Mouse (Mus musculus): Measurements from ENCODE around the gene Csrp2. TPM values are rescaled to one million over a fixed set of nuclear protein-coding genes. Genes with fewer than 3 reads are reported as not detected.

Gene Csrp2
- total RNA-seq (2014; fragmentation: Nextera tagmentation) (38.3 and 53.6 TPM in 2 replicates), total RNA-seq (2017) (85.8 and 119 TPM in 2 replicates)

DNA sequence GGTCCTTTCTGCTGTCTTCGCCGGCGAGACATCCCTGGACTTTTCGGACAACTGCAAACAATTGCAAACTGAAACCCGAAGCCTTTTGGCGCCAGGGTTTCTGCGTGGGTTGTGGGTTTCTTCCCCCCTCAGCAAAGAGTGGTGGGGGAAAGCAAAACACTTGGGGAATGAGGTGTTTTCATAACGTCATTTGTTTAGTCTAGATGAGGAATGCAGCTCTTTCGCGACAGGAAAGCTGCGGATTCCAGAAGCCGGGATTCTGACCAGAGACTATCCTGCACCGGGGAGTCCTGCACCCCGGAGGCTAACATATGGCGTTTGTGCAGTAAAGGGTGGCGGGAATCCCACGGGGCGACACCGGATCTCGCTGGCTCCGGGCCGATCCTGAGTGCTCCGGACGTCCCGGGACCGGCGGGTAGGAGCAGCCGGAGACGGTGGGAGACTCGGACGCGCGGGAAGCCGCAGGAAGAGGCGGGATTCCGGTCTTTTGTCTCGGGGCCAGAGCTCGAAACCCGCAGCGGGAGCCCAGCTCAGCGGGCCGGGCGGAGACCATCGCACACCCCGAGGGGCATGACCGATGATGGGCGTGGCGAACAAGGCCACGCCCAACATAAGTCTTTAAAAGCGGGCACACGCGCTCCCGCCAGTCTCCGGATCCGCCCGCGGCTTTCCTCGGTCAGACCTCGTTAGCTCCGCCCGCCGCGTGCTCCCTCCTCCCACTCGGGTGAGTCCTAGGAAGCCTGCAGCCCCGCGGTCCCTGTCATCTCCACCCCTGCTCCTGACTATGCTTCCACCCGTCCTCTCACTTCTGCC is at the start of gene Csrp2:
TSS of gene Csrp2 (plus strand) at position 259 of the 813 bp plus-strand sequence.
- ATAC-seq (replicated peaks; ENCODE audit: poor library complexity, severe bottlenecking), result peak; percentile 83

DNA sequence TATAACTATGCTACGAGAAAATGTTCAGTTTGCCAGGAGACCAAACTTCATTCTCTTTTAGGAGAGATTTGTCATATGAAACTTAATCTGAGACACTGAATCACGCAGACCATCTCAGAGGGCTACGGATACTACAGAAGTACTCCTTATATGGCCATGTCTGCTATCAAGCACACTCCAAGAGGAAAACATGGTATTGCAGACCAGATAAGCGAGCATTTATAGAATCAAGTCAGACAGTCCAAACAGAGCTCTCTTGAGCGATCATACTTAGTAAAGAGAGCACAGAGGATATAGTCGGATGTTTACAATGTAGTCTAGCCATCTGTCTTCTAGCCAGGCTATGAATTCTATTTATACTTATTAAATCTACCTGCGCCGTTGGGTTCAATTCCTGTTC is 44.7 kb upstream of the Csrp2 start:
- ATAC-seq (replicated peaks; ENCODE audit: poor library complexity, severe bottlenecking), result no peak

DNA sequence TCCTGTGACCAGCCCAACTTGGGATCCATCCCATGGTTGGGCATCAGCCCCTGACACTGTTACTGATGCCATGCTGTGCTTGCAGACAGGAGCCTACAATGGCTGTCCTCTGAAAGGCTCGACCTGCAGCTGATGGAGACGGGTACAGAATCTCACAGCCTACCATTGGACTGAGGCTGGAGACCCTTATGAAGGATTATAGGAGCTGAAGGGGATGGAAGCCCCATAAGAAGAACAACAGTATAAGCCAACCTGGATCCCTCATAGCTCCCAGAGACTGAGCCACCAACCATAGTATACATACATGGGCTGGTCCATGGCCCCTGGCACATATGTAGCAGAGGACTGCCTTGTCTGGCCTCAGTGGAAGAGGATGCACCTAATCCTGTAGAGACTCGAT is 42.6 kb upstream of the Csrp2 start:
- no peak for ATAC-seq (replicated peaks; ENCODE audit: poor library complexity, severe bottlenecking)

DNA sequence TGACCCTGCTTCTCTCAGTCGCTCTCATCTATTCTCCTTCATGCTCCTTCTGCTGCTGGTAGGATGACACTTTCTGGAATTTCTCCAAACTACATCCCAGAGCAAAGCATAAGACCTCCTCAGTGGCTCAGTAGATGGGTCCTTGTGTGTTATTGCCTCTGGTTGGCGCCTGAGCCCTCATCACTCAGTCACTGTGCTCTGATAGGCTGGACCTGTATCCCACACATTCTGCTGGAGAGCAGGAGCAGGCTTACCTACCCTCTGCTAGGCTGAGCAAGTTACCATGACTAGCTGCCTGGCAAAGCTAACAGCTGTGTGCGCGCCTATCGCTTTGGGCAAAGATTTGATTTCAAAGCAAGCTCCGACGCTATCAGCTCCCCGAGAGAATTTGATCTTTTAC is 41.7 kb upstream of the Csrp2 start:
- ATAC-seq (replicated peaks; ENCODE audit: poor library complexity, severe bottlenecking), result no peak

DNA sequence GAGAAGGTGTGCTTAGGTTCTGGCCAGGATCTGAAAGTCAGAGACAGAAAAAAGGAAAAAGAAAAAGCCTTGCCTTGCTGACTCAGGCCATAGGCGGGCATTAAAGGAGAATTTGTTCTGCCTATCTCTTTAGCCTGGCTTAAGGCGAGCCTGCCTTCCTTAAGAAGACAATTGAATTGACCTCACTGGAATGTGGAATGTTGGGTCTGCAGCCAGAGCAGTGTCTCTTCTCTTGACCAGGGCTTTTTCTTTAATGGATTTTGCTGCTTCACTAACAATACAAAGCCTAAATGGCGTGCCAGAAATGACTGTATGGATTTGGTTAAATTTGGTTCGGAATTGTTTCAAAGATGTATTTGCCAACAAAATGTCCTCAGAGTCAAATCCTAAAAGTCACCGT is 40.9 kb upstream of the Csrp2 start:
- ATAC-seq (replicated peaks; ENCODE audit: poor library complexity, severe bottlenecking), result no peak

DNA sequence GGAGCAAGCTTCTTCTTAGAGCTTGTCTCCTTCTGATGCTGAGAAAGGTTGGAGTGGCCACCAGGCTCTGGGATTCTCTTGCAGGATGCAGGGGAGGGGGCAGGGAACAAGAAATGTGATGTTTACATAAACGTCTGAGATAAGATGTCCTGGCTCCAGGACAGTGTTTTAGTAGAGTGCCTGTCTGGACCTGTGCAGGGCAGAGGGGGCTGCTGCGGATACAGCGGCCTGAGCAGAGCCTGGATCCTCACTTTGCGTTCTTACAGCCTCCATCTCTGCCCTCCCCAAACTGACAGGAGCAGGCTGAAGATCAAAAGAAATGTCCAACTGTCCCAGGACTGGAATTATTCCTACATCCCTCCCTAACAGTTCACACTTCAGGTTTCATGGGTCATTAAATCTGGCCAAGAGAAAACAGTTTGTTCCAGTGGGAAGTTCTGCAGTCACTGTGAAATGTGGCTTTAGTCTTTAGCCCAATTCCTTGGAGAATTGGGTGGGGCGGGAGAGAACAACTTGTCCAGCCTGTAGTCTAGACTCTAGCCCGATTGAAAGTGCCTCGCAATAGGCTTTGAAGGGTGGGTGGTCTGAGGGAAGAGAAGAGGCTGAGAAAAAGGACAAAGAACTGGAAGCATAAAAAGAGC is 40.0 kb upstream of the Csrp2 start:
- no peak for ATAC-seq (replicated peaks; ENCODE audit: poor library complexity, severe bottlenecking)

DNA sequence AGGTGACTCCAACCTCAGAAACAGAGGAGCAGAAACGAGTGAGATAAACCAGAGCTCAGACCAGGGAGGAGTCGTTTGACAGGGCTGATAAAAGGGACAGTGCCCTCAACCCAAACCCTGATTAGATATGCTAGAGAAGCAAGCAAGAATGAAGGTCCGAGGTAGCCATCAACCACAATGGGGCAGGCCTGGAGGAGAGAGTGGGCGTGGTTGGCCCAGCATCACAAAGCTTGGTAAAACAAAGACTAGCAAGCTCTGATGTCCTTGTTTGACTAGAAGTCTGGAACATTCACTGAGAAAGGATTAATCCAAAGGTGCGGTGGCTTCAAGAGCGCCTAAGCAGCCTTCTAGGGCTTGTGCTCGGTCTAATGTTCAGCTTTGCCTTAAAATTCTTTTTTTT is 38.2 kb upstream of the Csrp2 start:
- ATAC-seq (replicated peaks; ENCODE audit: poor library complexity, severe bottlenecking), result no peak

DNA sequence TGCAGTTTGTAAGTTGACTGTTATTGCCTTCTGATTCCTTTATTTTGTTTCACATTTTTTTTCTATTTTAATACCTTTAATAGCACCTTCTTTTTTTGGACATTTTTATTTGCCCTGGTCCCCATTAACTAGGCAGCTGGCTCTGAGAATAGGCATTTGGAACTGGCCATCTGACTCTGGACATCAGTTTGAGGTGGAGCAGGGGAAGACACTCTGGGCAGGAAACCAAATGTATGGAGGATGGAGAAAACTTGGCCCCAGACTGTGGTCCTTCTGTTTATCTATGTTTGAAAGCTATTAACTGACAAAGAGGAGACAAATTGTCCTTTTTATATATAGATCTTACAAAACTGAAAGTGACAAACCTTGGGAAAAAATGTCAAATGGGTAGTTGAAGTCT is 36.9 kb upstream of the Csrp2 start:
- ATAC-seq (replicated peaks; ENCODE audit: poor library complexity, severe bottlenecking), result no peak

DNA sequence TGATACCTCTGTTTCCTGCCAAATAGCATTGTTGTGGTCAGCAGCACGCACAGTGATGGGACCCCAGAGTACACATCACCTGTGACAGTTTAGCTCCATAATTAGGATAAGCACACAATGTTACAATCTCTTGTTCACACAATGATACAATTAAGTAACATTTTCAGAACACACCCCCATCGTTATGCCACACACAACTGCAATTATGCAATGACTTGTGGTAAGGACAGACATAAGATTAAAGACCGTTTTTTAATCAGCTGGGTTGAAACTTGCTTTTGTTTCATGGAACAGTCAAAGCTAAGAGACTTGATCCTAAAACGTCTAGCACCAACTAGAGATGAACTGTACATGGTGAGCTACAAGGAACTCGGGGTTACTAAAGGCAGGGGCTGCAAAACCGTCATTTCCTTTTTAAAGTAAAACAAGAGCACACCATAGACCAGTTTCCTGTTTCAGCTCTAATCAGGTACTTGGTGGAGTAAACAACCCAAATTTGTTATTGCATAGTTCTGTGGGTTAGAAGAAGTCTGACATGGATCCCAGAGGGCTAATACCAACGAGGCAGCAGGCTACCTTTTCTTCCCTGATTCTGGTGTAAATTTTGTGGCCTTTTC is 28.8 kb upstream of the Csrp2 start:
- ATAC-seq (replicated peaks; ENCODE audit: poor library complexity, severe bottlenecking), result peak; percentile 87

DNA sequence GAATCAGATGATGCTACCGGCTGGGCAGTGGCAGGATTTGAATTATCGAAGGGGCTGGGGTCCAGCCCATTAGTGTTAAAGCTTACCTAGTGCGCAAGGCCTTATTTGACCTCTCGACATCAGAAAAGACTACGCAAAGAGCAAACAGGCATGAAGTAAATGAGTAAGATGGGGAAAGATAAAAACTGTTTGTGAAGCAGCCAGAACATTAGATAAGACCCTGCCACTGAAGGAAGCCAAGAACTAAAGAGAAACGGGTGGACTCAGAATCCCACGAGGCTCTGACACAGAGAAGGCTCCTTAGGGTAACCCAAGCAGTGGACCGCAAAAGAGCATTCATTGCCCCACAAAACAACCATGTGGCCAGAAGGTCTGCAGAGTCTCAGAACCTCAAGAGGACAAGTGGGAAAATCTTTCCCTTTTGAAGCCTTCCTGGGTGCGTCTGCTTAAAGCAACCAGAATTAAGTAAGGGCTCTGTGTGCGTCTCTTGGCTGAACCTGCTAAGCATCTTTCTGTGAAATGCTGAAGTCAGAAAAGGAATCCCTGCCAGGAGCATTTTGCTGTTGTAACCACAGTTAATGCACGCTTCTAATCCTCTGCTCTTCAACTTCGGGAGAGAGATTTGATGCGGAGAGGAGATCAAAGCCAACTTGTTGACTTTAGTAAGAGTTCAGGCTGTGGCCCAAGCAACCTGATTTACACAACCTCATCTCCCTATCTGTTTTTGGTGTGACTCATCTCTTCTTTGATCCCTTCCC is 19.7 kb upstream of the Csrp2 start:
- no peak for ATAC-seq (replicated peaks; ENCODE audit: poor library complexity, severe bottlenecking)

DNA sequence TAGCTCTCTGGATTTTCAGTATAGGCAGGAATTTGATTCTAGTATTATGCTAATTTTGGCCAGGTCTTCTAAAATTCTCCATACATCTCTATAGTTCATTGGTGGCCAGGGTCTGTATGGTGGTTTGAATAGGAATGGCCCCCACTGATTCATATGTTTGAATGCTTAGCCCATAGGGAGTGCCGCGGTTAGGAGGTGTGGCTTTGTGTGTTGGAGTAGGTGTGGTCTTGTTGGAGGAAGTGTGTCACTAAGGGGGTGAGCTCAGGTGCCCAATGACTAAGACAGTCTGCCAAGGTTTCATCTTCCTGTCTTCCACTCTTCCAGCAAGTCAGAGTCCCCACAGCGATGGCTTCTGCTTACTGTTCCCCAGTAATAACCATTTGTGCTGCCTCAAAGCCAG is 15.7 kb upstream of the Csrp2 start:
- ATAC-seq (replicated peaks; ENCODE audit: poor library complexity, severe bottlenecking), result no peak

DNA sequence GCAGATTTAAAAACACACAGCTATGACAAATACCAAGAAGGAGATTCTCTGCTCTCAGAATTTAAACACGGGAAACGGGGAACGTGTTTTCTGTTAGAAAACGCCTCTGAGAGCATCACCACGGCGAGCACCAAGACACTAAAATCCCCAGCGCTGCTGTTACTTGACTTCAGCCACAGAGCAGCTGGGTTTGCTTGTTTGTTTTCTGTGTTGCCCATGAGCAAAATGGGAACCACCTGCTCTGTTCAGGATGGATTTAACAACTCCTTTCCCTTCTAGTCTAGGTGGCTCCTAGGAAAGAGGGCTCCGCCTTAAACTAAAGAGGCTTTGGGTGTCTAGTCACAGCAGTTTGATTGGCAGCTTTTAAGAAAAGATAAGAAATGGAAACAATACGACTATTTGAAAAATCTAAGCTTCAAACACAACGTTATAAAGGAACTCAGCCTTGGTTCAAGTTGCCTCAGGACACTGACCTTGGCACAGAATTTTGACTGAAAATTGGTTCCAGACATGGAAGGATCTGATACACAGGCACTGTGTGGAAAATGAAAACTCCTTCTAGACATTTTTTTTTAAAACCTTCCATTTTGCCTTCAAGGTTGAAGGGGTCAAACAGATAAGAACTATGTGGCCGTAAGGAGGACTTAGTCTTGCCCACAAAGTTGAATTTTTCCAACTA is 2.8 kb upstream of the Csrp2 start:
- ATAC-seq (replicated peaks; ENCODE audit: poor library complexity, severe bottlenecking), result no peak

DNA sequence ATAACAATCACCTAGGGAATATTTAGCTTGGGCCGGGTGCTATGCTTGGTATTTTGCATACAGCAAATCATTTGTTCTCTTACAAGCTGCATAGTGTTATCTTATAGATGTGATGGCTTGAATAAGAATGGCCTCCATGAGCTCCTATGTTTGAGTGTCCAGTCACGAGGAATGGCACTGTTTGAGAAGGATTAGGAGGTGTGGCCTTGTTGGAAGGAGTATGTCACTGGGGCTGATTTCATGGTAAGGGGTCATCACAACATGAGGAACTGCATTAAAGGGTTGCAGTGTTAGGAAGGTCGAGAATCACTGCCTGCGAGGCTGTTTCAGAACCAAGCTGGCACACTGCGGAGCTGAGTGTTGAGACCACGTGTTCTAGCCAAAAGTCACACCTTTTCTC is 2.1 kb upstream of the Csrp2 start:
- no peak for ATAC-seq (replicated peaks; ENCODE audit: poor library complexity, severe bottlenecking)

DNA sequence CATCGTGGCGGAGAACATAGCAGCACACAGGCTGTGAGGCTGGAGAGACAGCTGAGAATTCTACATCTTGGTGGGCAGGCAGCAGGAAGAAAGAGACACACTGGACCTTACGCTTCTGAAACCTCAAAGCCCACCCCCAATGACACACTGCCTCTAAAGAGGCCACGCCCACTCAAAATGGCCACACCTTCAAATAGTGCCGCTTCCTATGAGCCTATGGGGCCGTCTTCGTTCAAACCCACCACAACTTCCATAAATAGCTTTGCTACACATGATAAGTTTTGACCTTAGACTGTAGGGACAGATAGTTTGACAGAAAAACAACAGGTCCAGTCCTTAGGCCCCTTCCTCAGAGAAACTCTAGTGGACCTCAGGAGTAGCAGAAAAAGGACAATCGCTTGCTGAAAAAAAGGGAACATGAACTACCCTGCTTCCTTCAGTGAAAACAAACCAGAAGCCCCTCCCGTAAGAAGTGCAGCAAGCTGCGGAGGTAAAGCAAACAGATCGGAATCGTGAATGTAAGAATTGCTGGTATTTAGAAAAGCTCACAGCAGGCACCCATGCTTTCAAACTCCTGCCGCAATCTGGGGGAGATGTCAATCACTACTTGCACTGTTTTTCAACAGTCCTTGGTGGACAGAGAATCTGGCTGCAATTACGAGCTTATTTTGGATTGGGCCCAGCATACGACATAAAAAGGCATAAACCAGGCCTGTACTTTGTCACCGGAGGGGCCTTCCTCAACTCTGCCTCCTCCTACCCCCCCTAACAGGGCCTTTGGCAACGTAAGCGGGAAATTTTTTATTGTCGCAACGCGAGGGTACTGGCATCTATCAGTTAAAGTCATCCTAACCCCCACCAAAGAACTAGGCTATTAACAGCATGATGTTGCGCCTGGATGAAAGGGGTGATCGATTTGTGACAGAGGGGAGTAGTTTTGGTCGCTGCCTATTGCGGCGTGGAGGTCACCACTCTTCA is 886 bp upstream of the Csrp2 start:
- ATAC-seq (replicated peaks; ENCODE audit: poor library complexity, severe bottlenecking), result peak; percentile 55

DNA sequence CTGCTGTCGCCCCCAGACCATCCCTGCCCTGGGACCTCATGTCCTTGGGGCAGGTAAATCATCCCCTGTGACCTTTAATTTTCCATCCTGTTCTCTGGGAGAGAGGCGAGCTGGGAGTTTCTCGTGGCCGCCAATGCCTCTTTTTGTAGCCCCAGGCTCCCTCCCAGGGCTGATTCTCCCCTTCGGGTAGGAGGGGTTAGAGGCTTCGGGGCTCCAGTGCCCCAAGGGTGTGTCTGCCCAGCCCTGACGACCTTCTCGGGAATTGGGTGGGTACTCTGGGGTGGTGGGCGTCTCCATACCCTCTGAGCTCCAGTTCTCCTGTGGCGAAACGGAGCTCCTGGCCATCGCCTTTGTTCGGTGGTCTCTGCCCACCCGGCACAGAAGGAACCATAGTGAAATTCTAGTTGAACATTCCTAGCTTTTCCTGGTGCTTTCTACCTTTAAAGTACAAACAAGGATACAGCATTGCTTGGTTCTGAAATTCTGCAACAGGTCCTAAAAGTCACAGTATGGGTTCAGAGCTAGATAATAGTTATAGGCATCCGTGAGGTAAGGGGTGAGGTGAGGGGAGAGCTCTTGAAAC is 870 bp downstream of the Csrp2 start:
- ATAC-seq (replicated peaks; ENCODE audit: poor library complexity, severe bottlenecking), result peak; percentile 15

DNA sequence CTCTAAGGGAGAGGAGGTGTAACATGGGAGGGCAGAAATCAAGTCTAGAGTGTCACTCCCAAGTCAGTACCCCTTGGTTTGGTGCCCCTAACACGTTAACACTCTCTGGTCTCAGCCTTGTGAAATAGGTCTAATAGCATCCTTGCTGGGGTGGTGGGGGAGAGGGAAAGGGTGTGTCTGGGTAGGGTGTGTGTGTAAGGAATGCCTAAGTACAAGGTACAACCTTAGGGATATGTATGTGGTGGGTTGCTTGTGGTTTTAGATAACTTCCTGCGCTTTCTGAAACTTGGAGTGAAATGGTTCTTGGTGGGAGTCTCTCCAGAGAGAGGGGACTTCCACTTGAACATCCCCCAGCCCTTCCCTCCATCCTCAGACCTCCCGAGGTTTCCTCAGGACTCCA is 2.3 kb downstream of the Csrp2 start:
- ATAC-seq (replicated peaks; ENCODE audit: poor library complexity, severe bottlenecking), result no peak

DNA sequence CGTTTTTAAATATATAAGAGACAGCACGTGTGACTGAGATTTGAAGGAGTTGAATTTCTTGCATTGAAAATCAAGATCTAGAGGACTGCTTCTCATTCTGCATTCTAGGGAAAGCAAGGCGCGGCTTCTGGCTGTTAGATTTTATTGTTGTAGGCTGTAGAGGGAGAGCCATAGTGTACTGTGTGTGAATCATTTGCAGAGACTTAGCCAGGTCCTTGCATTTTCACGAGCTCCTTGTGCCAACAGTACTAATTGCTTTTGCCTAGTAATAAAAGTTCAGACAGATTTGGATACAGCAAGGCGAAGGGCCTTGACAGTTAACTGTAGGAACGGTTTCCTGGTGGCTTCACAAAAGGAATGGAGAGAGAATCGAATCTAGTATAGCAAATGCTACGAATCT is 3.0 kb downstream of the Csrp2 start:
- ATAC-seq (replicated peaks; ENCODE audit: poor library complexity, severe bottlenecking), result no peak

DNA sequence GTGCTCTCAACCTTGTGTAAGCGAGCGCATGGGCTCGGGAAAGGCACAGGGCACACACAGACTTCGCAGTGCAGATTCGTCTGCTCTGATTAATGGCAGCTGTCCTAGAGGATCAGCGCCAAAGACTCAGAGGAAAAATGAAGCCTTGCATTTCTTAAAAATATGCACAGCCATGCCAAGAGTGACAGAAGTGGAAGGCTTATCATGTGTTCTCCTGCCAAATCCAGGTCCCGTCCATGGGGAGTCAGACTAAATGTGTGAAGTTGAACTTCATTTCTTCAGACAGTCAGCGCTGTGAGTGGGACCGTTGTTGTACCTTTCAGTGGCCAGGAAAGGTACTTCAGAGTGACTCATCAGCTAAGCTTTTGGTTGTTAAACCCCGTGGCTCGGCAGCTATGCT is 7.9 kb downstream of the Csrp2 start:
- ATAC-seq (replicated peaks; ENCODE audit: poor library complexity, severe bottlenecking), result no peak

DNA sequence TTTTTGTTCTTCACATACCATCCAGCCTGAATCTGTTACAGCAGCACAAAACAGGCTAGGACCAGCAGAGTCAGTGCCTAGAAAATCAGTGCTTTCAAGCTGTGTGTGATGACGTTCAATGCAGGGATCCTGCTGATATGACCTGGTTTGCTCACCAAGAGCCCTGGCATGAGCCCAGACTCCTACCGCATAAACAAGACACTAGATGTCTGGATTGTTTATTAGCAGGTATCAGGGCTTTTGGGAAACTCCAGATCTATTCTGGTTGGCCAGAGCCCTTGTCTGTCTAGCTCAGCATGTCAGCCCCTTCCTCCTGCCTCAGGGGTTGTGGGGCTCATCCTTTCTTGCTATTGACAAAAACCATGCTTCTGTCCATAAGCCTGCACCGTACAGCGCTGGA is 10.2 kb downstream of the Csrp2 start:
- no peak for ATAC-seq (replicated peaks; ENCODE audit: poor library complexity, severe bottlenecking)
